Mouse (Mus musculus) ovary, postnatal 36 days (tissue): Measurements from ENCODE around the gene Slc1a5.

Experiments
- DNase-seq: peaks from one replicate; pipeline ENCODE4 v3.0.0; 2022; ENCODE audit warnings: low spot score, mixed read lengths

Slc1a5 gene

DNA sequence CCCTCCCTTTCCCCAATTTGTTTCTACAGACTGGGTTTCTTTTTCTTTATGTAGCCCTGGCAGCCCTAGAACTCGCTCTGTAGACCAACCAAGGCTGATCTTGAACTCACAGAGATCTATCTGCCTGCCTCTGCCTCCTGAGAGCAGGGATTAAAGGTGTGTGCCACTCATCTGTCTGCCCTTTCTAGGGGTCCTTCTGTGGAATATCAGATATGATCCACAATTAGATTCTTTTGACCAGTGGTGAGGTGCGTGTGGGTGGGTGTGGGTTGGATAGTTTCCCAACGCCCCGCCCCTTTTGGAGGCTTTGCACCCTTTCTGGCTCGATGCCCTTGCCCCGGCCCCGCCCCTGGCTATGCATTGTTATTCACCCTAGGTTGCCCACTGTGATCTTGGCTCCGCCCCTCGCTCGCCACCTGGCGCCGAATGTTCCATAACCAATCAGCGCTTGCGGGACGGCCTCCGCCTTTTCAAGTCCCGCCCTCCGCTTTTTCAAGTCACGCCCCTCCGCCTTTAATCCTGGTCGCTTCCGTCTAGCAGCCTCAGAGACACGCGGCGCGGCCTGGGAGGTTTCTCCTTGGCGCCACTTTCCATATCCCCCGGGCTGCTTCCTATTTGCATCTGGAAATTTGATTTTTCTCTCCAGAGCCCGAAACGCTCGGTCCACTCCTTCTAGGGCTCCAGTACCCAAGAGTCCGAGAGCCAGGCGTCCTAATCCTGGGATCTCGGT is at the start of gene Slc1a5:
Gene Slc1a5 (plus strand): TSS at position 516 of the 730 bp plus-strand sequence.
- DNase-seq: peak; percentile 90

DNA sequence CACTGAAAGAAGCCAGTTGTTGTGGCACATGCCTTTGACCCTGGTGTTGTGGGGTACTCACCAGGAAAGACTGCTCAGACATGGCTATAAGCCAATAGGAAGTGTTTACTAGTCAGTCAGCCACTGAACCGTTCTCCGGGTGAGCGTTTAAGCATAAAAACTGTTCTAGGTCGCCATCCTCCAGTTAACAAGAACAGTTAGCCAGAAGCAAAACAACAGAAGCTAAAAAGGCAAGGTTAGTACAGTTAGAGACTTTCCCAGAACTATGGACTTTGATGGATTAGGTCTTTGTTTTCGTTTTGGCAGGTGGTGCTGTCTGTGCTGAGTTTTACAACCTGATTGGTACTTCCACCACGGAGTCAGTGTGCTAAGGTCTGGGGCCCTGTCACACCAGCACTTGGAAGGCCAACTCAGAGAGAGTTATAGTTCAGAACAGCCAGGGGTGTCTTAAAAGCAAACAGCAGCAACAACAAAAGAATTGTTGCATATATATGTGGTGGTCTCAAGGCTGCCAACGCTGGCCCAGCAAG is 49.2 kb upstream of the Slc1a5 start:
- no peak for DNase-seq

DNA sequence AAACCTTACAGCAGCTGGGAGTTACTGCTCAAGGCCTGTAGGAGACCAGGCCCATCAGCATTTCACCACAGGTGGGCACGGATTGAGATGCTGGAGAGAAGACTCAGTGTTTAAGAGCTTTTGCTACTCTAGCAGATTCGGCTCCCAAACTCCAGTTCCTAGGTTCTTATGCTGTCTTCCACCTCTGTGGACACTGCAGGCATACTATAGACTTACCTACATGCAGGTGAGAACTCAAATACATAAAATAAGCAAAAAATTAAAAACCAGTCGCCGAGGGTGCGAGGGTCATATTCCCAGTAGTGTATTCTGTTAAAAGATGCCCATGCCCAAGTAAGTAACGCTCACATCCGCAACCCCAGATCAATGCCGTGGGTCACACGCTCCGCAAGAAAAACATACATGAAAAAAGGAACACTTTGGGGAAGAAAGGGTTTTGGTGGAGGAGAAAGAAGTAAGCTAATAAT is 43.5 kb upstream of the Slc1a5 start:
- DNase-seq: no peak

DNA sequence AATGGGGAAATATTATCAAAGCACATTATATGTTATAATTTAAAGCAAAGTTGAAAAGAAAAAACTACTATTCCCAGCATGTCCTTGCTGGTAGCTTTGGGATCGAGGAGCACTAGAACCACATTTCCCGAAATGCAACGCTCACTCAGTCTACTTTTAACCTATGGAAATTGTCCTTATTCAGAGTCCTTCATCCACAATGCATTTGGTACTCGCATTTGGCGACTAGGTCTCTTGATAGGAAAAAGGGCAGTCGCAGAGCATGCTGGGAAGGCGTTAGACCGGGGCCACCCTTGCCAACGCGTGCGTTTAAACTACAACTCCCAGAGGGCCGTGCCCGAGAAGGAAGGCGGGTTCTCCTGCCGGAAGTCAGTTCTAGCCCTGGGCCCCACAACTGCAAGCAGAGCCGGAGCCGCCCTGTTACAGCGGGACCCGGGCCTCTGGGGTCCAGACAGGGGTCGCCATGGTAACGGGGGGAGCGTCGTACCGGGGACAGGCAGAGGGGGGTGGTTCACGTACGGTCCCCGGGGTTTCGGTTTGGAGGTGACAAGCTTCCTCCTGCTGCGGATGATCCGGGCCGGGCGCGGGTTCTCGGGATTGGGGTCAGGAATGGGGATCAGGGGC is 43.0 kb upstream of the Slc1a5 start, which contains the start of gene Ap2s1:
Gene Ap2s1 (plus strand): TSS at position 338 of the 624 bp plus-strand sequence.
- peak; percentile 92 for DNase-seq

DNA sequence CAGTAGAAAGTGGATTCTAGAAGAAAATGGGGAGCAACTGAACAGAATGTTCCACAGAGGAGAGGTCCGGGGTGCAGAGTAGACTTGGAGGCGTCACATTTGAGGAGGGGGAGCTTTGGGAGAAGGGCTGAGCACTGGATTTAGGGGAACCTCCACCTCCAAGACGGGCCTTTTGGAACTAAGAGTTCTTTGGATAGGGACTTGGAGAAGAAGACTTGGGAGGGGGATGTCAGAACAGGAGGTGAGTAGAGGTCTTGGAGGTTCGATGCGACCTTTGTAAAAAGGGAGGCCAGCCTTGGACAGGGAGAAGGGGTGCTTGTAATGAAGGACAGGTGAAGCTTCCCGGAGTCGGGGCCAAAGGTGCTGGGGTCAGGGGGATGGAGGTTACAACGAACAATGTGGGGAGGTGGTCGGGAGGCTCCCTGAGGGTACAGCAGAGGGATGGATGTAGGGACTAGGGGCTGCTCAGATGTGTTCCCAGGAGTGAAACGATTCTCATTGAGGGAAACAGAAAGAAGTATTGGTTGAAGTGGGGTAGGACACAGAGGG is 42.0 kb upstream of the Slc1a5 start:
- no peak for DNase-seq

DNA sequence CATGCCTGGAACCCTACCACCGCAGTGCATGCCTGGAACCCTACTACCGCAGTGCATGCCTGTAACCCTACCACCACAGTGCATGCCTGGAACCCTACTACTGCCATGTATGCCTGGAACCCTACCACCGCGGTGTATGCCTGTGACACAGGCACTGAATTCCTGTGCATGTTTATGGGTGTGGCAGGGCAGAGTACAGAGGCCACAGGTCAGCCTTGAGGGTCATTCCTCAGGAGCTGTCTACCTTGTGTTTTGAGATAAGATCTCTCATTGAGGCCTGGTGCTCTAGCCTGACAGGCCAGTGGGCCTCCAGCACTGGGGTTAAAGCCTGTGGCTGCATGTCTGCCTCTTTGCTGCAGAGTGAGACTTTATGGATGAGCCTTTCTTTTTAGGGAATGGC is 35.8 kb upstream of the Slc1a5 start:
- no peak for DNase-seq

DNA sequence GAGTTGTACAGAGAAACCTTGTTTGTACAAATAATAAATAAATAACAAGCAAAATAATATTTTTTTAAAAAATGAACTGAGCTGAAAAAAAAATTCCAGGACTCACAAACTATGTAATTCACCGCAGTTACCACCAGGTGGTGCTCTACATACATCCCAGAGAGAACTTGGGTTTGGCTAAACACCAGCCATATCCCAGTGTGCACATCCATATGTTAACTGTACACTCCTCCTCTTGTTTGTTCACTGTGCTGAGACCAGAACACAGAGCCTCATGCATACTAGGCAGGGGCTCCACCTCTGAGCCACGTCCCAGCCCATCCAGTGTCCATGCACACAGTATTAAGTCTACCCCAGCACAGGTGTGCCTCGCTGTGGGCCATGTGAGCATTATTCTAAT is 35.0 kb upstream of the Slc1a5 start:
- no peak for DNase-seq

DNA sequence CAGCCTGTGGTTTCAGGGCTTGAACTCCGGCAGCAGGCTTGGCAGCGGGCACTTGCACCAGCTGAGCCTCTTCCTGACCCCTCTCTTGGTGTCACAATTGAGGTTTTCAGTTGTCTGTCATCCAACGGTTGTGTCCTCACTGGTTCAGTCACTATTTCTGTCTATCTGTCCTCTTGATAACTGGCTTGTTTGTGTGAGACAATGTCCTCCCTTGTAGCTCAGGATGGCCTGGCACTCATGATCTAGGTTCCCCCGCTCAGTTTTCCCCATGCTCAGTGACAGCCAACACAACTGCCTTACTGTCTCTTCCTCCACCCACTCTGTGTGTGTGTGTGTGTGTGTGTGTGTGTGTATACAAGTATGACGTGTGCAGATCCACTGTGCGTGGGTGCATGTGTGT is 33.5 kb upstream of the Slc1a5 start:
- no peak for DNase-seq

DNA sequence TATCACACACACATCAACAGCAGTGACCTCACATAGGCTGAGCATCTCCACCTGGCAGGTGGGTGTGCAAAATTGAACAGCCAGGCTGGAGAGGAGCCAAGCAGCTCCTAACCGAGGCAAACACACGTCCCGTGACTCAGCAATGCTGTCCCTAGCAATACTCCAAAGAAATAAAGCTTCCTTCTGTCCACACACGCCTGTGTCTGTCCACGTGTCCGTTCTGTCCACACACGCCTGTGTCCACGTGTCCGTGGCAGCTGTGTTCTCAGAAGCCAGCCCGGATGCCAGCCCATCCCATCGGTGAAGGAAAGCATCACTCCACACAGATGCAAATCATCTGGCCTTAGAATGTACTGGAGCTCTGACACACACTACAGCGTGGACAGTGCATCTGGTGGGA is 29.1 kb upstream of the Slc1a5 start:
- DNase-seq: no peak

DNA sequence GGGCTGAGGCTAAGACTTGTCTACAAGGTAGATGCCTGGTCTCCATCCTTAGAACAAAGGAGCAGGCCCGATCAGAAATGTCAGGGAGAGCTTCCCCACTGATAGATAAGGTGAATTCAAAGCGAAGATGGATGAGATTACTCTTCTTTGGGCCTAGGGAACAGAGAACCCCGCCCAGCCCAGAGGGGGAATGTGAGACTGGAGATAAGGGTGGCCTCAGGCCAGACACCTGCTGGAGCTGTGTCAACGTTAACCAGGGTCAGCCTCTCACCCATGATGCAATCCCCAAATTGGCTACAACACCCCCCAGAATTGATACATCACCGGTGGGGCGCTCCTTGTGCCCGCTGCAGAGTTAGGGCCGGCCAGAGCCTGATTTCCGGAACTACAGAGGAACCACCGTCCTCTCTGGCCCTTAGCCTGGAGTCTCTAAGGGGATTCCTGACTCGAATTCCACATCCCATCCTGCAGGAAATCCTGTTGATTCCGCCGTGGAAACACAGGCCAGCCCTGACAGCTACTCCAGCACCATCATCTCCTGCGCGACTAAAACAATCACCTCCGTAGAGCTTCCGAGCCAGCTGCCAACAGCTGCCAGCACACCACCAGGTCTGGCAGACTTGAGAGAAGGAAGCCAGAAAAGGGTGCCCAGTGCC is 25.6 kb upstream of the Slc1a5 start:
- no peak for DNase-seq

DNA sequence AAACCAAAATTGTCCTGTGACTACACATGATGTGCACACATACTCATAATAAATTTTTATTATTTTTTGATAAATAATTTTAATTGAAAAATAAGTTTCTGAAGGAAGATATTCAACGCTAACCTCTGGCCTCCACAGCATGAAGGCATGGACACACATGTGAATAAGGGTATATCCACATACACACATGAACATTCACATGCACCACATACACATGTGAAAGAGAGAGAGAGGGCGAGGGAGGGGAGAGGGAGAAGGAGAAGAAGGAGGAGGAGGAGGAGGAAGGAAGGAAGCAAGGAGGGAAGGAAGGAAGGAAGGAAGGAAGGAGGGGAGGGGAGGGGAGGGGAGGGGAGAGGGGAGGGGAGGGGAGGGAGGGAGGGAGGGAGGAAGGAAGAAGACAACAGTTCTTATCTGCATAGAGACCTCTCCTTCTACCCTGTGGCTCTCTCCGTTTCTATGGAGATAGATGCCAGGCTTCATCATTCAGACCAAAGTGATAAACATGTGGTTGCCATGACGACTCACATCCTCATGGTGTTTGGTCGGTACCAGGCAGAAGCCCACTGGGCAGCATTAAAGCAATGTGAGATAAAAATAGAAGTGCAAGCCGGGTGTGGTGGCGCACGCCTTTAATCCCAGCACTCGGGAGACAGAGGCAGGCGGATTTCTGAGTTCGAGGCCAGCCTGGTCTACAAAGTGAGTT is 22.1 kb upstream of the Slc1a5 start:
- DNase-seq: no peak

DNA sequence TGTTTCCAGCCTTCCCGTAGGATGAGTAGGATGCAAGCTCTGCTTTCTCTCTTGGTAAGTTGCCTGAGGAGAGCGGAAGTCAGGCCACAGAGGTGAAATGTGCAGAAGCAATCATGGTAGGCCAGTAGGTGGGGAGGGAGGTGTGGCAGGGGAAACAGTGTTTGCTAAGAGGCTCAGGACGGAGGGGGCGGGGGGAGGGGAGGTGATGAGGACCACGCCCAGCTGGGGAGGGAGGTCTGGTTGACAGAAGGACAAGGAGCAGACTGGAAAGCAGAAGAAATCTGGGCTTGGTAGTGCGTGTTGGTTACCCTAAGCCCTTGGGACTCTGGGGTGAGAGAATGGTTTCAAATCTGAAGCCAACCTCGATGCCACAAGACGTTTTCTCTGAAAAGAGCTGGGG is 20.8 kb upstream of the Slc1a5 start:
- DNase-seq: no peak

DNA sequence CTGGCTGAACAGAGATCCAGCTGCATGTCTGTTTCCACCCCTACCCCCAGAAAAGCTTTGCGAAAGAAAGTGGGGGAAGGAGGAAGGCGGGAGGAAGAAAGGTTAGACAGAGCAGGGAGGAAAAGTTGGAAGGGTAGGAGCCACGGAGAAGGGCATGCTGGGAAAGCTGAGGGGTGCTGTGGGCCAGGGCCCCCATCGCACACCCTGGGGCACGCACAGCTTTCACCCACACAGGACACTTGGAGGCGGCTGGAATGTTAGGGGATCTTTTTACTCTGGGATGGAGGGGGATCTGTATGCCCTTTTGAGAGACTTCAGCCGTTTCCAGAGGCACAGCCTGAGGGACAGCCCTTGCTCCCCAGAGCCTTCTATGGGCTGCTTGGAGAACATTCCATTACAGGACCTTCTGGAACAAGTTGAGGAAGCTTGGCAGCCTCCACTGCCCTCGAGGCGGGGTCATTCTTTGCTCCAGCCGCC is 20.1 kb upstream of the Slc1a5 start:
- DNase-seq: peak; percentile 51

DNA sequence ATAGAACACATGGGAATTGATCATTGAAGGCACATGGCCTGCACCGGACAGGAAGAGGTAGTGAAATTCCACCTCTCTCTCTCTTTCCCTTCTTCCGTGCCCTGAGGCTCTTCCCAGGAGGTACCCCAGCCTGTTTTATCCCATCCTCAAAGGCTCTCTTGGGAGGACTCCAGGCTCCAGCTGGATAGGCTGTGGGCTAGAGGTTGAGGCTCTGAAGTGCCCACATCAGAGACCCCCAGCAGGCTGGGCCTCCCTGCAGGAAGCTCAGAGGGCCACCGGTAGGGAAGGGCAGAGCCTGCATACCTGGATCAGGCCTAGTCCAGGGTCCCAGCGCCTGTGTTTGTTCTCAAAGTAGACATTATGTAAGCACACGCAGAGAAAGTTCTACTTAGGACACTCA is 19.5 kb upstream of the Slc1a5 start:
- DNase-seq: no peak

DNA sequence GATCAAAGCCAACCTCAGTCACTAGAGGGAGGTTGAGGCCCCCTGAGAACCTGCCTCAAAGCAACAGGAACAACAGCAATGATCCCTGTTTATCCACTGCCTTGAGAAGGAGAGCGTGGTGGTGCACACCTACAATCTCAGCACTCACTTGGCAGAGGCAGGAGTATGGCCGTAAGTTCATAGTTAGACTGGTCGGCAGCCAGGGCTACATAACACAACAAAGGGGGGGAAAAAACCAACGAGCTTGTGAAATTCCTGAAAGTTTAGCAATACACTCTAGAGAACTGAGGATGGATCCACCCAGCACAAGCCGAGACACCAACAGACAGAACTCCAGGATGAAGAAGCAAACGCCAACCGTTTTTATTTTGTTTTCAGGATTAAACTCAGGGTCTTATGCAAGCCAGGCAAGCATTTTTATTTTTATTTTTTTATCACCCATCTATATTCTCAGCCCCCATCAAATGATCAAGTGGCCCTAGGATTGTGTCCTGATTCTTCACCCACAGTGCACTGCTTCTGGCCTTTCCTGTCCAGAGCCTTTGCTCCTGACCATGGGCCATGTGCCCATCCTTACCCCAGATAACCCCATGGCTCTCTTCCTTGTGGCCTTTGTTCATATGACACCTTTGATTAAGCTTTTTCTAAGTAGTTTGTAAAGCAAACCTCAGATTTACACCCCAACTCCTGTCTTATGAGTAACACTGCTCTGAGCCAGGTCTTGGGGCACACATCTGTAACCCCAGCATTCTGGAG is 17.5 kb upstream of the Slc1a5 start:
- no peak for DNase-seq

DNA sequence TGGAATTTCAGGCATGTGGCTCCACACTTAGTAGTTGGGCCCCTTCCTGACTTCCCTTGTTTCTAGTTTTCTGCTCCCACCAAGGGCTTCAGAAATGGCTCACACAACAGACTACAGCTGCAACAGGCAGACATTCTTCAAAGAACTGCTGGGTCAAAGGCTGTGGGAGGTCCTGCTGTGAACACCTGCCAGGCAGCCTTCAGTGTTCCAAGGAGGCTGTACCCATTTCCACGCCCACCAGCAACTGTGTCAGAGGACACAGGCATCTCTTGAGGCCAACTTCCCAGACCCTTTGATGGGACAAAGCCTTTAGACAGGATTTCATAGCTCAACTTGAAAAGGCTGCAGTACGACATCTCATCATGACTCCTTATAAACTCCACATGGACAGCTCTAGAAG is 14.7 kb upstream of the Slc1a5 start:
- no peak for DNase-seq

DNA sequence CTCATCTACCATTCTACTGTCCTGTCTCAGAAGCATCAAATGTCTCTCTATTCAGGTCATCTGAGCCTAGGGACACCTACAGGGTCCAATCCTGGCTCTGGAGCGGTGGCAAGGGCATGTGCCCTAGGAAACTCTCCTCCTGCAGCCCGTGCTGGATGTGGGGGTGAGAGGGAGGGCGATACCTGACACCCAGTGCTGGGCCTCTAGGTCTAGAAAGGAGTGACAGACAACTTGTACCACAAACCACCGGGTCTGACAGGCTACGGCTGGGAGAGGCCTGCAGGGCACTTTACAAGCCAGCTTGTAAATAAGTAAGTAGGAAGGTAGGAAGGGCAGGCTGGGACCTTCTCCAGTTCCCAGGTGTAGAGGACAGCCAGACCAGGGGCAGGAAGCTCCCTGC is 5.3 kb upstream of the Slc1a5 start:
- no peak for DNase-seq

DNA sequence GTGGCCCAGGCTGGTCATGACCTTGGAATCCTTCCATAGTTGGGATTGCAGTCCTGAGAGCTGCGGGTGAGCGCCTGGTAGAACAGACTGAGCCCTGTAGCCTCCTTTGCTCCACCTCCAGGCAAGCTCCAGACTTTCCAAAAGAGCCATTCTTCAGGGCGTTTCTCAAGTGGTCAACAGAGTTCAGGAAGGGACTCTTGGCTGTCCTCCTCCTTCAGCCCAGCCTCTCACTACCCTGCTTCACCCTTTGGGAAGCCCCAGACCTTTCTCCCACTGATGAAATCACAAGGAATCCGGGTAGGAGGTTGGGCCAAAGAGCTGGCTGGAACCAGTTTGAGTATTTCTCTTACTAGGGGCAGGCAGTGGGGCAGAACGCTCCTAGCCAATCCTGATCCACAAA is 1.1 kb upstream of the Slc1a5 start:
- peak; percentile 37 for DNase-seq

DNA sequence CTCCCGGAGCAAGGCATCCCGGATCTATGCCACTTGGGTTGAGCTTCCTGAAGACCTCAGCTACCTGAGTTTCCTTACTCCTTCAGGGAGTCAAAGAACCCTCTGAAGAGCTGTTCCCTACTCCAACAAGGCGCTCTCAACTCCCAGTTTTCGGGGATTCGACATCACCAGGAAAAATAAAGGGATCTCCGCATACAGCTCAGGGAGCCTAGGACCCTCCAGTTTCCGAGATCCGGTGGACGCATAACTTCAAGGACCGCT is 345 bp downstream of the Slc1a5 start:
- no peak for DNase-seq

DNA sequence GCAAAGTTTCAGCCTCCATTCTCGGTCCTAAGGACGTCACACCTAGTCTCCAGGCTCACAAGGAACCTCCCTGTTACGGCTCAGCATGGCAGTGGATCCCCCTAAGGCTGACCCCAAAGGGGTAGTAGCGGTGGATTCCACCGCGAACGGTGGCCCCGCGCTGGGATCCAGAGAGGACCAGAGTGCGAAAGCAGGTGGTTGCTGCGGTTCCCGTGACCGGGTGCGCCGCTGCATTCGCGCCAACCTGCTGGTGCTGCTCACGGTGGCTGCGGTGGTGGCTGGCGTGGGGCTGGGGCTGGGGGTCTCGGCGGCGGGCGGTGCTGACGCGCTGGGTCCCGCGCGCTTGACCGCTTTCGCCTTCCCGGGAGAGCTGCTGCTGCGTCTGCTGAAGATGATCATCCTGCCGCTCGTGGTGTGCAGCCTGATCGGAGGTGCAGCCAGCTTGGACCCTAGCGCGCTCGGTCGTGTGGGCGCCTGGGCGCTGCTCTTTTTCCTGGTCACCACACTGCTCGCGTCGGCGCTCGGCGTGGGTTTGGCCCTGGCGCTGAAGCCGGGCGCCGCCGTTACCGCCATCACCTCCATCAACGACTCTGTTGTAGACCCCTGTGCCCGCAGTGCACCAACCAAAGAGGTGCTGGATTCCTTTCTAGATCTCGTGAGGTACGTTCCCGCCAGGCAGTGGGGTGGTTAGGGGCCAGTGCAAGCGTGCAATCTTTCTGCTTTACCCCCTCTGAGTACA is 845 bp downstream of the Slc1a5 start:
- DNase-seq: peak; percentile 36
